Mouse (Mus musculus): Measurements from ENCODE around the gene Ctu2.
A peak's percentile ranks its signal among the peaks of the same experiment; 100 is the strongest.

Gene Ctu2

DNA sequence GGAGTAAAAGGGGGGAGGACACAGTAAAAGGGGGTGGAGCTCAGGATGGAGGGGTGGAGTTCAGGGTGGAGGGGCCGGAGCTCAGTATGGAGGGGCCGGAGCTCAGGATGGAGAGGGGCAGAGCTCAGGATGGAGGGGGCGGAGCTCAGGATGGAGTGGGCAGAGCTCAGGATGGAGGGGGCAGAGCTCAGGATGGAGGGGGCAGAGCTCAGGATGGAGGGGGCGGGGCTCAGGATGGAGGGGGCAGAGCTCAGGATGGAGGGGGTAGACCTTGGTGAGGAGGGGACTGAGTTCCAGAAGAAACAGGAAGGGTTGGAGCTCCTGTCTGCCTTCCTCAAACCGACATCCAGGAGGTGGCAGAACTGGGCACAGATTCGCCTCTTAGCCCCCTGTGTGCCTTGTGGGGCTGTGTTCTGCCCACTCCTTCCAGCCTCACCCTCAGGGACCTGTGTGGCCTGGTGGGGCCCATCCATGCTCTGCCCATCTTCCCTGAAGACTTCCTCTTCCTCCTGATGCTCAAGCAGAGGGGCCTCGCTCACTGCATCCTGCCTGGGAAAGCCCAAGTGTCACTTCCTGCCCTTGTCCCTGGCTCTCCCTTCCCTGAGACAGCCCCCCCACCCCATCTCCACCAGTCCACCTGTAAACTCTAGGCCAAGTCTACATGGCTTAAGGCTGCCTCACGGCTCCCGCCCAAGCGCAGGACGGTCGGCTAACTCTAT lies 21.2 kb downstream of the Ctu2 start:
- DNase-seq: no peak

DNA sequence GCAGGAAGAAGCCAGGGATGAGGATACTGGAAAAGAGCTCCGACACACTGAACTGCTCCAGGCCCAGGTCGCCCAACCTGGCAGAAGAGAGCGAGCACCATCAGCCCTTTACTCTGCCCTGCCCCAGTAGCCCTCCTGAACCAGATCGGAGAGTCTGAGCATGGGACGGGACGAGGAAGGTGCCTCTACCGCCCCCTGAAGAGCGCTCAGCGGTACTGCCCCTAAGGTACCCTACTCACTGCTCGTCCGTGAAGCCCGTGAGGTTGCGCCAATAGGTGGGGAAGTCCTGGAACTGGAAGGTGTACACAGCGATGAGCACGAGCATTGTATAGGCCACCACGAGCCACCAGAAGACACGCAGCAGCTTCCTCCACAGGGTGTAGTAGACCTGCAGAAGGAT lies 22.0 kb downstream of the Ctu2 start:
- DNase-seq: peak in 1 of 2 experiments; percentile 44

DNA sequence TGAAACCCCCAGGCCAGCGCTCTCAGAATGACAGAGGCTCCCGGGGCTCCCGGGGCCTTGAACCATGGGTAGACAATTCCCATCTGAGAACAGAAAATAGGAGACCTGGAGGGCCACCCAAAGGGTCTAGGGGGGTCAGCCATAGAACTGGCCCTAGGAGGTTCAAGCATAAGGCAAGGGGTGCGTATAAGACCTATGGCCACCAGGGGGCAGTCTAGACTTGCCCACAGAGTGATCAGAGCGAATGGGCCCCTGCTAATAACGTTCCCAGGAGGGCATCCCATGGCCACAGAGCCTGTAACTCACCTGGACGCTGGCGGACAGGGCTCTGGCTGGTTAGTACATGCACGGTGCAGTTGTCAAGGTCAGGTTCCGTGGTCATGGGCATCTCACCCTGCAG lies 24.9 kb downstream of the Ctu2 start:
- DNase-seq: peak; percentile 89 to 93

DNA sequence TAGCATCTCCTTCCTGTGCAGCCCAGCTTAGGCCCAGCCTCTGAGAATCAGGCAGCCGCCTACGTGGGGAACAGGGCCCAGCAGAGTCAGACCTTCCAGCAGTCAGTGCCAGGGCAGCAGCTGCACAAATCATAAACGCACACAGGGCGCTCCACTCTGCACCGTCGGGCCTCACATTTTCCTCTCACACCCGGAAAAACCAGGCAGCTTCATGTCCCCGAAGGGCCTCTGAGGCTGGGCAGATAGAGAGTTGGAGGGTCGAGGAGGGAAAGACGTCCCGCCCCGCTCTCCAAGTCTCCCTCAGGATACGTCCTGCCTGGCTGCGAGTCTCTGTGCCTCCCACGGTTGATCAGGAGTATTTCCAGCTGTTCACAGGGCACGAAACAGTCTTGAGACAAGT lies 35.6 kb downstream of the Ctu2 start:
- peak in 1 of 2 experiments; percentile 53 for DNase-seq

DNA sequence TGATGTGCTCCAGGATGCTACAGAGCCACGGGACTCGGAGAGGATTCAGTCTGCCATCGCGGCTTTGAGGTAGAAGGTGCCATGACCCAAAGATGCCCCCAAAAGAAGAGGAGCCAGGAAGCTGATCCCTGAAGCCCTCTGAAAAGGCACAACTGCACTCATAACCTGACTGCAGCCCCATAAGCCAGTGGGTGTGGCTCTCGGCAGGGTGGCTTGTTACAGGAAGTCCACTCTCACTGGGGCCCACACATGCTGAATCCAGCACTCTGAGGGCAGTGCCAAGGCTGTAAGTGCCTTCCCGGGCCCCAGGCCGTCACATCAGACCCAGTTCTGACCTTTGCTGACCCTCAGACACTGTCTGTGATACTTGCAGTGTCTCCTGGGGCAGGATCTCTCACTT lies 36.4 kb downstream of the Ctu2 start:
- DNase-seq: no peak

DNA sequence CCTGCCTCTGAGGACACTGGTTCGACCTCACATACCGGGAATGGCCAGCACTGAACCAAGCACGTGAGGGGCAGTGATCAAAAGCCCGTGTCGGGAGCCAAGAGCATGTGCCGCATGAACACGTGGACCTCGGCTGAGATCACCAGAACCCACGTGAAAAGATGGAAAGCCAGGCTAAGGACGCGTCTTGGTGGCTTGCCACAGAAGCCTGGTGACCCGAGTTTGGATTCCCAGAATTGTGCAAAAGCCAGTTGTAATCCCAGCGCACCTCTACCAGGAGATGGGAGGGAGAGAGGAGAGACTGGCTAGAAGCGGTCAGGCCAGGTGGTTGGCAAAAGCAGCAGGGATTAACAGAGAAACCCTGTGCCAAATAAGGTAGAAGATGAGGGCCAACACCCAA lies 39.8 kb downstream of the Ctu2 start:
- DNase-seq: no peak

DNA sequence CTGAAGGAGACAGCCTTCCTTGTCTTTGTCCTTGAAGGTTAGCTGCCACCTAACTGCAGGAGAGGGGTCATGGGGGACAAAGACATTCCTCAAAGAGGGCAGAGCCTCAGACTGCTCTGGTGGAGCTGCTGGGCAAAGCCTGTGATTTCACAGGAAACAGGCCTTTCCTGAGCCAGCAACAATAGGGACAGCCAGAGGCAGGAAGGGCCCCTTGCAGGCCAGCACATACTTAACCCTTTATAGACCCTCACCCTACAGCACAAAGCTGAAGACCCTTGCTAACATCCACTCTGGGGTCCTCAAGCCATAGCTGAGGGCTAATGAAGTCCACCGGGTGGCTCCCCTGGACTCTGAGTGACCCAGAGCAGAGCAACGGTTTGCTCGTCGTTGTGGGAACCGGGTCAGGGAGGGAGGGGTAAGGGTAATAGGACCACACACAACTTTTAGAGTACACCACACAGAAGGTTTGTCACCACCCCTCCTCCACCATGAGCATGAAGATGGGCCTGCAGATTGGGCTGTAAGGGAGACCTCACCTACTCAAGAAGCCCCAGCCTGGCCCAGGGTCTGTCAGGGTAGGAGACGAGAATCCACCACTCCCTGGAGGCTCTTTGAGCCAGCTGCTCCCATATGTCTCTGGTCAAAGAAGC lies 41.7 kb downstream of the Ctu2 start:
- DNase-seq: no peak

DNA sequence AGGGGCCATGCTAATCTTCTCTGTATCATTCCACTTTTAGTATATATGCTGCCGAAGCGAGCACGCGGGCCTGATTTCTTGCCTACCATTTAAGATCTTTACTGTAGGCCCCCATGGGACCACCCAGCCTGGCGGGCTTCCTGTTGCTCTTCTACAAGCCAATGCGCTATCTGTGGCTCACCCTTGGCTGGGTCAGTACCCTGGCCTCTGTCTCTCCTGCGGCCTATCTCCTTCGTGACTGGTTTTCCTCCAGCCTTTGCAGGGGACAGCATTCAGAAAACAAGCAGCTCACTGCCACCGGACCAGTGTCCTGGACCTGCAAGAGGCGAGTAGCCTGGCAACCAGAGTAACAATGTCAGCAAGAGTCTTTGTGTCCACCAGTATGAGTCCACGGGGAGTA lies 44.7 kb downstream of the Ctu2 start:
- DNase-seq: no peak

DNA sequence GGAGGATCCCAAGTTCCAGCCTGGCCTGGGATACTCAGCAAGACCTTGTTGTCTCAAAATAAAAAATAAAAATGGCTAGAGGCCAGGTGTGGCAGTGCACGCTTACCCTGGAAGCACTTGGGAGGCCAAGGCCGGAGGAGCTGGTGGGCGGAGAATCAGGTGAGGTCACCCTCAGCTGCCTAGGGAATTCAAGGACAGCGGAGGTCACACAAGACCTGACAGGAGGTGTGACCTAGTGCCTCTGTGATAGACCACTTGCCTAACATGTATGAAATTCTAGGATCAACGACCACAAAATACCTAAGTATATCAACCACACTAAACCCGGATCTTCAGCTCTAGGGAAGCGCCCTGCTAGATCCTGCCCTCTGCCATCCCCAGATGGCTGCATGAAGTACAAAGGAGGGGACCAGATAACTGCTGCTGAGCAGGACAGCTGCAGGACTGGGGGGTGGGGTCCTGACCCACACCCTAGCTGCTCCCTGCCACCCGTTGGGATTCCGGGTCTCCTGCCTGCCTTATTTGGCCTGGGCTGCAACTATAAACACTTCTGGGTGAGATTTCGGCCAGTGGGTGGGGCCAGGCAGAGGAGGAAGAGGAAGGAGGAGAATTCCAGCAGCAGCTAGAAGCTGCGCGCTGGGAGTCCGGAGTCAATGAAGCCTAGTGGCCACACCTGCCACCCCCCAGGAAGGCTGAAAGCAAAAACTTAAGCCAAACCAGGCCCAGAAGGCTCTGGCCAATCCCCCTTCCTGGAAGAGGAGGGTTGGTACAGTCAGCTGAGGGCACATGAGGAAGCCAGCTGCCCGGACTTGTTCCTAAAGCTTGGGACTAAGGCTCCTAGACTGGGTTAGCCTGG lies 47.1 kb downstream of the Ctu2 start:
- peak; percentile 71 to 75 for DNase-seq

DNA sequence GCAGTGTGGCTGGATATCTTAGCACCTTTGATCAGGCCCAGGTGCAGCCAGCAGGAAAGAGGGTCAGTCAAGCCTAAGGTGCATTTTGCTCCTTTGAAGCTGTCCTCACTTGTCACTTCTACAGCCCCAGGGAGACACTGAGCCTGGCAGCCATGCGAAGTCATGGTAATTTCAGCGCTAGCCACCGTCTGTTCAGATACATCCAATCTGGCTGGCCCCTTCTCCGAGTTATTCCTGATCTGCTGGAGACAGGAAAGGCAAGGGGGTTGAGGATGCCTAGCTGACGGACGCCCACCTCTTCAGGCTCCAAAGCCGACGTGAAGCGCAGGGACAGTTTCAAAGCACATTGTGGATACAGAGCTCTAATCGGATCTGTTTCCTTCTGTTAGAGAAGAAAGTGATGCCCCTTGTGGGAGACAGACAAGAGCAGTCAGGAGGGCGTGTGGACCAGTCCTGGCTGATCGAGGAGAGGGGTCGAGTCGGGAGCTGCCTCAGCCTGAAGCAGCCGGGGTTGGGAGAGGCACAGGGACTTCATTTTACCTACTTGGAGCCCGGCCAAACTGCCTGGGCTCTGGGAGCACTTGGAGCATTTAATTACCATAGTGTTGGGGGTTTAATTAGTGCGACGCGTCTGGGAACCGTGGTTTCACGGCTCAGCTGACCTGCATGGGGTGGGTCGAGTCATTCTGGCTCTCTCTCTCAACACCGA lies 47.9 kb downstream of the Ctu2 start:
- peak; percentile 84 to 85 for DNase-seq

DNA sequence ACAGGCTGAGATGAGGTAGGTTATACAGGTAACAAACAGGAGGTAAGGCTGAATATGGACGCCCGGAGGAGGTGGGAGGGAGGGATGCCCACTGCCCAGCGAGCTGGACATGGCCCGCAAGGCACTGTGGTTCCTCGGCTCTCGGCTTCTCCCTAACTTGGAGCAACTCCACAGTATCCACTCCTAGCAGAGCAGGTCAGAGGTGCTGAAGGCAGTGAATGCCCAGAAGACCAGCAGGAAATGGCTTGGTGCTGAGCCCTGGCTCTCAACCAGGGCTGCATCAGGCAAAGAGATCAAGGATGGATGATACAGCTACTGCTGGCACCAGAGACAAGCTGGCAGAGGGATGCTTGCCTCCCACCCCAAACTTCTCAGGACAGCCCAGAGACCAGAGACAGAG lies 48.6 kb downstream of the Ctu2 start:
- peak; percentile 60 to 70 for DNase-seq

DNA sequence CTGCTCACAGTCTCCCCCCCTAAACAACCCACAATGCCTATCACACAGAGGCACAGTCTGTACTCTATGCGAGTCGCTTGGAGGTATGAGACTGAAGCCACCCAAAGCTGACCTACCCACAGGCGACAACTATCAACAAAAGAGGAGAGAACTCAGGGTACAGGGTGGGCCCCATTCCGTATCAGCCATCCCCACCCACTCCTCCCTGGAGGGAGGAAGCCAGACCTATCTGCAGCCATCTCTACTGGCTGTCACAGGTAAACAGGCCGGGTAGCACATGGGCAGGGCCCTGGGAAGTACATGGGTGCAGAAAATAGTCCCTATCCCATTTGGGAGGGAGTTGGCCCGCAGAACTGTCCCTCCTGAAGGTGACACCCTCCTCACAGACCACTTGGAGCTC lies 49.1 kb downstream of the Ctu2 start:
- no peak for DNase-seq

DNA sequence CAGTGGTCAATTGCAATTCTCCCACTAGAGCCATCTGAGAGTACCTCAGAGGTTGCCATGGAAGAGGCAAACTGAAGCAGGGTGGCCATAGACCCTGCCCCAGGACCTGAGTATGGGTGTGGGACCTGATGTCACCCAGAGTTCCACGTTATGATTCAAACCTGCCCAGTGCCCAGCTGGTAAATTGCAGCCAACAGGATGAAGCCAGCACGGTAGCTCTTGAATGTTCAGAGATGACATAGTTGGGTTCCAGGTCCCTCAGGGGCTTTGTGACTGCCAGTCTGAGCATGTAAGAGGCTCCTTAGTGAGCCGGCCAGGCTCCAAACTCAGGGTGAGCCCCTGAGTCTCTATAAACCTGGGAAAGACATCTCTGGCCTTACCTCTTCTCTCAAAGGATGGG lies 50.1 kb downstream of the Ctu2 start:
- no peak for DNase-seq

DNA sequence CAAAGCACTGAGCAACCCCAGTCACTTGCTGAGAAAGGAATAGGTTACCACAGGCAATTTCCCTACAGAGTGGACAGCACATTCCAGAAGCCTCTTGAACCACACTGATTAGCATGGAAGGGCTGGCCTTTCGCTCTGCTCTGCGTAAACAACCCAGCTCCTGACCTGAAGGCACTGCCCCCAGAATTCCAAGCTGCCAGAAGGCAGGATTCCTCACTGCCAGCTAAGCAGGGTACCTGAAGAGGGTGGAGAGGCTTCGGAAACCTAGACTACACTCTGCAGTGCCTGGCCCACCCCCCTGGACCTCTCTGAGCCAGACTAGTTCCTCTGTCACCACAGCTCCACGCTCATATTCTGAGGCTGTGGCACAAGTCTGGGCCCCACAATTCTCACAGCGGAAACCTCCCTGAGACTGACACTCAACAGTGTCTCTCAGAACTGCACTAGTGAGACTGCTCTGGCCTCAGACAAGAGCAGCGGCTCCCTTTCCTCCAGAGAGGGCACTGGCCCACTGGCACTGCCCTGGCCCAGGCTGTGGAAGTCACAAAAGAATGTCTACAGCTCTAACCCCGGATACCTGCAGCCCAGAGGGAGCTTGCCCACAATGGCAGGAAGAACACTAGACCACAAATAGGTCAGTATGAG lies 50.7 kb downstream of the Ctu2 start:
- no peak for DNase-seq

DNA sequence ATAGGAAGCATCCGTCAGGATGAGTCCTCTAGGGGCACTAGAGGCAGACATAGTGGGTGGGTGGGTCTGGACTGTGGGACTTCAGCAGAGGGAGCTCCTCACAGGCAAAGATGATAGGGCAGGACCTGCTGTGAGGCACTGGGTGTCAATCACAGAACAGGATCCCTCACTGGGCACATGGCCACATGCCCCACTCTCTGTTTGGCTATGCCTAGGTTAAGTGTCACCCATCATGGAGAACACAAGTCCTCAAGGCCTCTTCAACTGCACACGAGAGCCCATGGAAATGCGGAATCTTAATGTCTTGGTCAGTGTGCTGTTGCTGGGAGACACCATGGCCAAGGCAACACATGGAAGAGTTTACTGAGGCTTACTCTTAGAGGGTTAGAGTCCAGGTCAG lies 52.0 kb downstream of the Ctu2 start:
- DNase-seq: no peak

DNA sequence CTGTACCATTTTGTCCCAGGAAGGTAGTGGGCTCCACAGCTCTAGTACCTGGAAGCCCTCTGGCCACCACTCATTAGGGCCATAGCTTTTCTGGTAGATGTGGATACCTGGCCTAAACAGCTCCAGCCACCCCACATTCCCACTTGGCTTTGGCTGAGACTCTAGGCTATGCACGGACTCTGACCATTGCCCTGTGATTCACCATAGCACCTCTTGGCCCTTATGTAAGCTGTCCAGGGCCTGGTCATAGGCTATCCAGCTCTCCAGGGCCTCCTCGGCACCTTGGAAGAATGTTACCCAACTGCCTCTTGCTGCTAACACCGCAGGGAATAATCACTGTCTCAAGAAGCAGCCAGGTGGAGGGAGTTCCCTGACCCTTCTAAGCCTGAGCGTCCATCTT lies 53.2 kb downstream of the Ctu2 start:
- DNase-seq: no peak

DNA sequence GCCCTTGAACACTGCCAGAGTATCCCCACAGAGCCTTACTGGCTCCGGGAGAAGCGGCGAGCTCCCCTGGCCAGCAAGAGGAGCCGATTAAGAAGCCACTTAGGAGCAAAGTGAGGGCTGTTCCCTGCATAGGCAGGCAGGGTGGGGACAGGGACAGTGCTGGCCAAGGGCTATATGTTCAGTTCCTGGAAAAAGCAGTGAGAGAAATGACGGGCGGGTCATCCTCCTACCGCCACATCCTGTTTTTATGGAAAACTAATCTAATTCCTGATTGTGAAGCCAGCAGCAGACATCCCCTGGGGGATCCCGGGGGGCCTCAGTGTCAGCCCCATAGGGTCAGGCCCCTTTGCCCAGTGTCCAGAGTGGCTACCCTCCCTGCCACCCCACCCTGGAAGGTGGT lies 55.4 kb downstream of the Ctu2 start:
- DNase-seq: no peak
